In the genomic region with DNA sequence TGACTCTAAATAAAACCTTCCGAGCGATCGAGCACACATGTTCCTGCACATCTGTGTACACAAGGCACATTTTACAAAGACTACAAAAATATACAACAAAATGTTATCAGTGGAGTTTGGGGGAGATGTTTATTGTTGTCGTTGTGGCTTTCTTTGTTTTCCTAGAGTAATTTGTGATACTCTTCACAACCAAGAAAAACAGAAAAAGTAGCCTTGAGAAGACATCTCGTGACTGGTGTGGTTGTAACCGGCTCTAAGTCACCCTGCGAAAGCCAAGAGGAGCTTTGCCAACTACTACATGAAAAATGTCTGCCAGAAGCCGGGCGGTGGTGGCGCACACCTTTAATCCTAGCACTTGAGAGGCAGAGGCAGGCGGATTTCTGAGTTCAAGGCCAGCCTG, we compare ENCODE assay signal across 15 mouse cellular contexts. TPM values are rescaled to one million over a fixed set of nuclear protein-coding genes. Genes with fewer than 3 reads are reported as not detected.
A peak's percentile ranks its signal among the peaks of the same experiment; 100 is the strongest.
DNase-seq lines count a peak whose midpoint lies in the region; ATAC-seq and TF ChIP-seq lines count a peak whose summit lies in the region.
"Had no signal": no experiment of that assay in that cellular context is flagged by ENCODE, and none has a peak within 500 bp of the region (broad histone marks: within the 10 kb centered on the region; RNA-seq: fewer than 3 reads in every experiment).

No protein-coding gene starts in this region.

- 42% methylated on average over 11 of the region's 11 CpGs for WGBS in heart, adult 2 months
- 62% methylated on average over 11 of the region's 11 CpGs for WGBS in kidney, embryonic 16.5 days

- H3K27ac ChIP-seq in heart, adult 2 months = peak overlapping the region; percentile 100
- H3K27ac ChIP-seq in kidney, embryonic 16.5 days (ENCODE audit: low read length) = peak overlapping the region; percentile 40; the same call in 1 of the 2 replicates
- peak overlapping the region; percentile 85 for H3K27ac ChIP-seq in embryonic fibroblast, embryonic 13.5 days (ENCODE audit: insufficient read depth, low read length)
- H3K27ac ChIP-seq: hindbrain, embryonic 10.5 days; midbrain, embryonic 13.5 days; neural tube, embryonic 12.5 days had no signal

- intact Hi-C loops in heart, adult 2 months (cut with DNase I) = no loop called here
- intact Hi-C loops in heart, postnatal 14 days (cut with DNase I) = no loop called here

- DNase-seq in heart, adult 2 months = no peak
- no peak for DNase-seq in heart, postnatal 14 days
- no peak for DNase-seq in kidney, postnatal 10 days
- peak; percentile 49 for DNase-seq in 3T3-L1 (ENCODE audit: low read depth, low spot score)
- DNase-seq in thymus, postnatal 4 days = no peak
- no peak for DNase-seq in yolk sac, embryonic 10.5 days (ENCODE audit: low spot score)
- DNase-seq: adrenal gland, postnatal 25 days; cerebellum, adult 18-20 months; kidney, postnatal 25 days; thymus, adult 18-20 months had no signal

- H3K4me2 ChIP-seq in kidney, embryonic 16.5 days (replicated peaks; ENCODE audit: low read depth, low read length) = peak overlapping the region; percentile 36; the same call in 1 of the 2 replicates
- H3K4me2 ChIP-seq: midbrain, embryonic 13.5 days; neural tube, embryonic 12.5 days had no signal

- peaks cover 1% of the 10 kb centered on the region for H3K79me2 ChIP-seq in heart, adult 2 months (replicated peaks; ENCODE audit: control insufficient read depth, insufficient read depth, low read length)

- peaks cover 11% of the 10 kb centered on the region for H3K4me1 ChIP-seq in heart, adult 2 months (ENCODE audit: control insufficient read depth, insufficient read depth, low read length)
- H3K4me1 ChIP-seq in kidney, embryonic 16.5 days (ENCODE audit: insufficient read depth, low read length) = peaks cover 21% of the 10 kb centered on the region
- H3K4me1 ChIP-seq in embryonic fibroblast, embryonic 13.5 days (ENCODE audit: control insufficient read depth, insufficient read depth, low read length) = peaks cover 19% of the 10 kb centered on the region

- peaks cover 30% of the 10 kb centered on the region for H3K36me3 ChIP-seq in heart, adult 2 months (ENCODE audit: control insufficient read depth, insufficient read depth, low read length)
- H3K36me3 ChIP-seq in kidney, embryonic 16.5 days (ENCODE audit: insufficient read depth, low read length) = no peaks in the 10 kb centered on the region
- H3K36me3 ChIP-seq: hindbrain, embryonic 10.5 days; midbrain, embryonic 13.5 days; neural tube, embryonic 12.5 days had no signal

- TF ChIP-seq EP300 in heart, adult 2 months (IDR thresholded peaks at IDR 0.05; ENCODE audit: insufficient read depth, low read depth, low read length) = no peak

- no peak for TF ChIP-seq CTCF in heart, adult 2 months (IDR thresholded peaks at IDR 0.05)
- TF ChIP-seq CTCF in embryonic fibroblast, embryonic 13.5 days (IDR thresholded peaks at IDR 0.05; ENCODE audit: borderline replicate concordance, insufficient read depth, low read length) = no peak

- no peak for ATAC-seq in kidney, embryonic 16.5 days (ENCODE audit: low FRiP score, low TSS enrichment)
- ATAC-seq: midbrain, embryonic 13.5 days had no signal

- H3K27me3 ChIP-seq in heart, adult 2 months (ENCODE audit: control insufficient read depth, insufficient read depth, low read length) = no peaks in the 10 kb centered on the region
- no peaks in the 10 kb centered on the region for H3K27me3 ChIP-seq in kidney, embryonic 16.5 days (ENCODE audit: insufficient read depth, low read length)
- H3K27me3 ChIP-seq: neural tube, embryonic 12.5 days had no signal

- no peak for TF ChIP-seq POLR2A in heart, adult 2 months (IDR thresholded peaks at IDR 0.05; ENCODE audit: insufficient read depth, low read depth, low read length)
- no peak for TF ChIP-seq POLR2A in embryonic fibroblast, embryonic 13.5 days (IDR thresholded peaks at IDR 0.05; ENCODE audit: low read depth, low read length)

- no peaks in the 10 kb centered on the region for H3K9me3 ChIP-seq in kidney, embryonic 16.5 days (ENCODE audit: low read length)
- H3K9me3 ChIP-seq: hindbrain, embryonic 10.5 days; midbrain, embryonic 13.5 days; neural tube, embryonic 12.5 days had no signal

- H3K4me3 ChIP-seq in heart, adult 2 months = peak overlapping the region; percentile 68
- peak overlapping the region; percentile 15 for H3K4me3 ChIP-seq in kidney, embryonic 16.5 days (ENCODE audit: low read length)
- H3K4me3 ChIP-seq in embryonic fibroblast, embryonic 13.5 days (ENCODE audit: insufficient read depth, low read length) = peak overlapping the region; percentile 5; the same call in 1 of the 2 replicates
- H3K4me3 ChIP-seq: hindbrain, embryonic 10.5 days; midbrain, embryonic 13.5 days; neural tube, embryonic 12.5 days had no signal

- H3K9ac ChIP-seq in heart, adult 2 months (ENCODE audit: low read depth, low read length) = peak overlapping the region; percentile 35; the same call in 1 of the 2 replicates
- H3K9ac ChIP-seq in kidney, embryonic 16.5 days (replicated peaks; ENCODE audit: low read length) = no peak overlapping the region
- H3K9ac ChIP-seq: midbrain, embryonic 13.5 days; neural tube, embryonic 12.5 days had no signal

RNA-seq across cellular contexts. Expression of gene Elk3, which starts 4.6 kb away (rescaled TPM):
- total RNA-seq in heart, adult 2 months (2021) = 10 to 100 TPM; 33.8 to 39.4 TPM
- 31.9 and 32.1 TPM in 2 replicates for polyA plus RNA-seq in heart, adult 2 months (2012; rRNA removed)
- 10 to 100 TPM; 64.1 to 67.2 TPM for total RNA-seq in heart, postnatal 14 days (2021)
- polyA plus RNA-seq in kidney, embryonic 16.5 days (2015; fragmentation: Nextera tagmentation; extraction: Ambion mirVana) = 41.3 and 45.6 TPM in 2 replicates
- polyA plus RNA-seq in embryonic fibroblast, embryonic 13.5 days (2011; ENCODE audit: insufficient read length, low read depth, missing spikeins) = 86.5 and 103 TPM in 2 replicates

Comparison
In these comparisons a context has a peak if more than half of its experiments do, and no peak if none do; other contexts are left out.
1. H3K27ac ChIP-seq: peak in every context shown above with its lines; median percentile 100 in heart, adult 2 months; 85 in embryonic fibroblast, embryonic 13.5 days; 40 in kidney, embryonic 16.5 days.
2. H3K4me3 ChIP-seq: peak in every context shown above with its lines; median percentile 68 in heart, adult 2 months; 15 in kidney, embryonic 16.5 days; 5 in embryonic fibroblast, embryonic 13.5 days.